Mouse (Mus musculus): ENCODE measurements around the gene Slc46a3.
"Not testable (repeated sequence)": the region's sequence is repeated elsewhere in the genome, so short reads cannot be mapped to it uniquely, and the experiment has no call there.

The Slc46a3 gene

DNA sequence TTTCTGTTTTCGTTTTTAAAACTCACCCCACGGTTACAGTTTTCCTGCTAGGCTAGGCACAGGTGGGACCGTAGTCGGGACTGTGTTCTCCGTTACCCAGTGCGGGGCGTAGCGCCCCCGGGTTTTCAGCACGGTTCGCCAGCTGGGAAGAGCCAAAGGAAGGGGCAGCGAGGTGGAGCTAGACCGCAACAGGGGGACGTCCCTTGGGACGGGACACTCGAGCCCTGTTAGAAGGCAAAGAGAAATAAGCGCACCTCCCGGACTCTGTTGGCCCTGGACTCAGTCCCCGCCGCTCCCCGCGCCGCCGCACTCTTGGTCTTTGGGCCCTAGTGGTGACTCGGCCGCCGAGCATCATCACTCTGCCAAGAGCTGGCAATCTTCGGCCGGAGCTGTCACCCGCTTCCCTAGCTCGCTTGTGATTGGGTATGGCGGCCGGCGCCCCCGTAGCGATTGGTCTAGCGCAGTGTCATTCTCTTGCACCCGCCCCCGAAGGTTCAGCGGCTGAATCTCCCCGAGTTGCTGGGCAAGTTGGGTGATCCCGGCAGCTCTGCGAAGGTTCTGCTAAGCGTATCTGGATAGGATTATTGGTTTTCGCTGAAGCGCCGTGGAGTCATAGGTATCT, at the start of gene Slc46a3:
Gene Slc46a3, minus strand, starts transcription at position 361 of the 622 bp plus-strand sequence.
- in situ Hi-C loops (cut with MboI), result no loop called here

DNA sequence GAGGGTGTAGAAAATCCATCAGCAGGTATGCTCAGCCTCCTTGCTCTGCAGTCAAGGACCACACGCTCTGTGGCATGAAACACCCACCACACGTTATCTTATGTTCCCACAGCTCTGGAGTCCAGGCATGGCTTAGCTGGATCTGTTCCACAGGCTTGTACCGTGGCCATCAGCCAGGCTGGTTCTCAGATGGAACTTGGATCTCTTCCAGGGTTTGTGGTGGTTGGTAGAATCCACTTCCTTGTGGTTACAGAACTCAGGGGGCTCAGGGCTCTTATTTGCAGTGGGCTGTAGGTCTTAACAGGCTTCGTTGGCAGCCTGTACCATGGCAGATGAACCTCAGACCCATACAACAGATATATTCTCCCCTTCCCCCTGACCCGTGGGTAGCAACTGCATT, 44.6 kb upstream of the Slc46a3 start:
- in situ Hi-C loops (cut with MboI), result no loop called here

DNA sequence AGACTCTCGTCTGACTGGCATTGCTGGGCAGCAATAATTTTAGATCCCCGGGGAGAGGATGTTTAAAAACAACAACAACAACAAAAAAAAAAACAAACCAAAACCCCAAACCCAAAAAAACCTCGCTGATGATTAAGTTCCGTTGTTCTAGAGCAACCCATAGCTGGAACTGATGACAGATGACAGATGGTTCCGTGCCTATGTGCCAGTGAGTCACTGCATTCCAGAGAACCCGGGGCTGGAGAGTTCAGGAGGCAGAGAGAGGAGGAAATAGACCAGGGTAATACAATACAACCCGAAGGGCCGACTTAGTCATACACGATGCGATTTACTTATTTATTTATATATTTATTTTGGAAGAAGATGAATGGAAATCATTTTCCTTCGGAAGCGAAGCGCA, 40.5 kb upstream of the Slc46a3 start:
- in situ Hi-C loops (cut with MboI), result no loop called here

DNA sequence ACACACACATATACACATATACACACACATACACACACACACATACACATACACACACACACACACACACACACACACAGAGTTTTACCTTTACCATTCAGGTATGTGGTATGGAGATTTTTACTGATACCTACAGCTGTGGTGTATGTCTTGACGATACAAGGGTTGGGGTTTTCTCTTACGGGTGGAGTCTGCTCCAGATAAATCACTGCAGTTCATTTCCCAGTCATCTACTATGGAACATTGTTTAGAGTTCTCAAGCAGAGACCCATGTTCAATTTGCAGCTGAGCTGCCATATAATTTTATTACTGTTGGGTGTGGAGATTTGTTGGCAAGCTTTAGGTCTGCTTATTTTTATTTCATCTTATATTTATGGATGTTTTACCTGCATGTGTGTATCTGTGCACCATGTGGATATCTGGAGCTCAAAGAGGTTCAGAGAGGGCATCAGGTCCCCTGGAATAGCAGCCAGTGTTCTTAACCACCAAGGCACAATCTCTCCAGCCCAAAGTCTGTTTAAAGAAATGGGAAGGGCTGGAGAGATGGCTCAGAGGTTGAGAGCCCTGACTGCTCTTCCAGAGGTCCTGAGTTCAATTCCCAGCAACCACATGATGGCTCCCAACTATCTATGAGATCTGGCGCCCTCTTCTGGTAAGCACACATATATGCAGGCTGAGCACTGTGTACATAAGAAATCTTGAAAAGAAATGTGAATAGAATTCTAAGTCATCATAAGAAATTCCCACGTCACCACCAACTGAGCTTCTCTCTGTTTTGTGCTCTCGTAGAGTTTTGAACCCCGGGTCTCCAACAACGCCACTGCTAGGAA, 34.3 kb upstream of the Slc46a3 start:
- in situ Hi-C loops (cut with MboI), result no loop called here

DNA sequence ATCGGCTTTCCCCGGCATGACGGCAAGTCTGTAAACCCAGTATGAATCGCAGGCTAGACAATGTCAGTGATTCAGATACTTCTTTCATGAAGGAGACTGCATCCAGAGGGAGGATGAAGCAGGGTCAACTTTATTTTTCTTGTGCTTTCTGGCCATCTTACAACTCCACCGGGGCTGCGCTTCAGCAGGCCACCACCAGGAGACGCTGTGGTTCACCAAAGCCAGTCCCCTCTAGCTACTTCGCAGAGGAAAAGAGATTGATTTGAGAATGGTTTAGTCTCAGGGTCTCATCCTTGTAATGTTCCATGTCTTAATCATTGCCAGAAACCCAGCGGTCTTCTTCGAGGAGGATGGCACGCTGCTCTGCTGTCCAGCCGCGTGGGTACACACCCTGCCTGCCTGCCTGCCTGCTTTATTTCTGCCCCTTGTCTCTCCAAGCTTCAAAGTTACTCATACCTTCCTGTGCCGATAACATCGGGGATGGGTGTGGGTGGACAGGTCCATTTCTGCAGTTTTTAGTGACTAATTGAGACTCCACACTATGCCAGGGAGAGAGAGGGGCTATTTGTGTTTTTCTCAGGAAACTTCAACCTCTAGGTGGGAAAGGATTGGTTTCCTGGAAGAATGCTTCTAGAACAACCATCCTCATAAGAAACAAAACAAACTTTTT, 31.5 kb upstream of the Slc46a3 start:
- in situ Hi-C loops (cut with MboI), result no loop called here

DNA sequence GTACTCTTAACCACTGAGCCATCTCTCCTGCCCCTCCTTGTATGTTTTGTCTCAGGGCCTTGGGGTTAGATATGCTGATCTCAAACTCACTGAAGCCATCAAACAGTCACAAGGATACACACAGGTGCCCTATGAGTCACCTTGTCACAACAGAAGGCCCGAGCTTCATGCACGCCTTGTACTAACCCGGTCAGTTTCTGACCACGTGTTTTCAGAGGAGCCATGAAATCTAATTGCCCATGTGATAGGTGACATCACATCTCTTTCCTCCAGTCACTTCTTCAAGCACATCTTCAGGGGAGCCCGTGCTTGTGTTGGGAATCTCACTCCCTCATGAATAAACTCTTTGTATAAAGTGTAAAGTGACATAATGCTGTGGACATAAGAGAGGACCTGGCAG, 30.0 kb upstream of the Slc46a3 start:
- in situ Hi-C loops (cut with MboI), result no loop called here

DNA sequence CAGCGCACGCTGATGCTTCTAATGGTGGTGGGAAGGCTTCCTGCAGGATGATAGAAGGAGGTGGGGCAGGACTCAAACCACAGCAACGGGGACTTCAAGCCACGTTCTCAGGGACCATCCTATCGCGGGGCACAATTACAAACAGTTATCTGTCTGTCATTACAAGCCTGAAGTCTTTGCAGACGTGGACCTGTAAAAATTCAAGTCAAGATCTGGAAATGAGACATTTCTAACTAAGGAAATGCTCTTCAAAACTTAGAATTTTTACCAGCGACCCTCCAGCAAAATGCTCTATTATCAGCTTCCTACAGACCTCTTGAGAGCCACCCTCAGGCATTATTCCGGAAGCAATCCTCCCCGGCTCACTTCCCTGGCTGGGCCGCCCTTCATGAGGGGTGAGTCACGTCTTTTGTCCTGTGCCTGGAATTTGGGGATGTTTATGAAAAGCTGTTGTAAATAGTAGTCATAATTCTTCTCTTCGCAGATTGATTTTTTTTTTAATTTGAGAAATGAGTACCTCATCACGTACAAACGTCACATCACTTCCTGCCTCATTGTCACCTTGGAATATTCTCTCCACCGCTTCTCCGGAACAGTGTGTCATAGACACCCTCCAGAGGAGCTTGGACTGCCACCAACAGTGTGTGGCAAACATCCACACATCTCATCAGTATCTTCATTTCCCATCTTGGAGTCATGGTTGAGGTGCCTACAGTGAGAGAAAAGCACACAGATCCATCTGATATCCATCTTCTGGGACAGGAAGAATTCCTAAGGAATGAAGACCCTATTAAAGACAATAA, 23.6 kb upstream of the Slc46a3 start:
- in situ Hi-C loops (cut with MboI), result no loop called here

DNA sequence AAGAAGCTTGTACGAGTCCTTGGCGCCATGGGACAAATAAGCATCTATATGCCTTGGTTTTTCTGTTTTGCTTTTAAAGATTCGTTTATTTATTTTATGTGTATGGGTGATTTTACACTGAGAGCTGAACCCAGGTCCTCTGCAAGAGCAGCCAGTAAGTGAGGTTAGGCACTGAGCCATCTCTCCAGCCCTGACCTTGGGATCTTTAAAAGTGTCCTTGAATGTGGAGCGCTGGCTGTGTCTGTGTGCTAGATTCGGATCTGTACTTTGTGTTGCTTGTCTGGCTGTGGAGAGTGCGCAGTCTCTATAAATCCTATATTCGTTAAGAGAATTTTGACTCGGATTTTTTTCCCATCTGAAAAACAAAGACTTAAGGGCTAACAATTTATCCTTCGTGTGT, 21.6 kb upstream of the Slc46a3 start:
- in situ Hi-C loops (cut with MboI), result no loop called here

DNA sequence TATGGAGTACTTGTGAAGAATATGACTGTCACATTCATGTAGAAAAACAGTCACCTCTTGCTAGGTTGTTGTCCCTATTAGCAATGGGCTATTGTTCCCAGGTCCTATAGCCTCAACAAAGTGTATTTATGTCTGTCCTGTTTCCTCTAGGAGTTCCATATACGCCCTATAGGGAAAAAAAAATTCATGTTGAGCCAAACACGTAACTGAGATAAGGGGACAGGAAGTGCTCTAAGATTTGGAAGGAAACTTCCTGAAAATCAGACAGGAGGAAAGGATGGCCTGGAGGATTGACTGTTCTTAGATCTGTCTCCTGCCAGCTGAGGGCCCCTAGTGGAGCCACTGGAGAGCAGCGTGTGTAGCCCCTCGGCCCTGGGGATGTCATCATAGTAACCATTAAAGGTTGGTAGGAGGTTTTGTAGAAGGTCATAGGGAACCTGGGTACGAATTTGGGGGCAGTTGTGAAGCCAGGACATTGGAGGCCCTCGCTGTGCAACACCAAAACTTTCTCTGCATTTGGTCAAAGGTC, 20.5 kb upstream of the Slc46a3 start:
- in situ Hi-C loops (cut with MboI), result no loop called here

DNA sequence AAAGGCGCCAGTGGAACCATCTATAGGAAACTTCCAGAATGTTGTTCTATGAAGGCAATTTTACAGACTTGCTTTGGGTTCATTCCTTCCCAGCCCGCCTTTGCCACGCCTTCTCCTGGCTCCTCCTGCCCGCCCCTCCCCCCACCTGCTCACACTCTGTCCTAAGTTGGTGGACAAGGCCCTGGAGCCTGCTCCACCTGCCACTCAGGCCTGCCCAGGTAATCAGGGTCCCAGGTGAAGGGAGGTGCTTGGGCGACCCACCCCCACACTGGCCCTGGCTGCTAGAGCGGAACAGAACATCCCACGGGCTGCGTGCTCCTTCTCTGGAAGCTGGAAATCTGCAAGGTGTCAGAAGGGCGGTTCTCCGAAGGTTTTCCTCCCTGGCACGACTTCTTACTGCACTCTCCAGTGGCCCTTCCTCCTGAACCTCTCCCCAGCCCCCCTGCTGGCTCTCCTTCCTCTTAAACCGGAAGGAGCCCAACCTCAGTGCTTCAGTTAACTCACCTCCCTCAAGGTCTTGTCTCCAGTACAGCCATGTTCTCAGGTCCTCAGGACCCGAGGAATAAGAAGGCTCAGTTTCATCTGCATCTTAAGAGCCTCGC, 18.7 kb upstream of the Slc46a3 start:
- in situ Hi-C loops (cut with MboI), result no loop called here

DNA sequence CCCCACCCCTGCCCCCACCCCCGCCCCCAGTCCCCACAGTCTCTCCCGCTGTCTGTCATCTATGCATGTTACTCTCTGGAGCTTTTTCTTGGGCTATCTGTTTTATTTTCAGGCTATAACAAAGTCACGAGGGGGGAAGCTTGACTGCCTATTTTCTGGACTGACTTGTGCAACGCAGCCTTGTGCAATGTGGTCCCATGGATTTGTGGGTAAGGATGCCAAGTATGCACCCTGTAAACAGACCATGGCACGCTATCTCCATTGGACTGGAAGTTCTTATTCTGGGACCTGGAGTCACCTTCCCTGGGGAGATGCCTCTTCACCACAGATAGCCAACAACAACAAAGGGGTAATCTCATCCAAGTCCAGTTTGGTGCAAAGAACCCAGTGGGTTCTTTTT, 17.1 kb upstream of the Slc46a3 start:
- in situ Hi-C loops (cut with MboI), result no loop called here

DNA sequence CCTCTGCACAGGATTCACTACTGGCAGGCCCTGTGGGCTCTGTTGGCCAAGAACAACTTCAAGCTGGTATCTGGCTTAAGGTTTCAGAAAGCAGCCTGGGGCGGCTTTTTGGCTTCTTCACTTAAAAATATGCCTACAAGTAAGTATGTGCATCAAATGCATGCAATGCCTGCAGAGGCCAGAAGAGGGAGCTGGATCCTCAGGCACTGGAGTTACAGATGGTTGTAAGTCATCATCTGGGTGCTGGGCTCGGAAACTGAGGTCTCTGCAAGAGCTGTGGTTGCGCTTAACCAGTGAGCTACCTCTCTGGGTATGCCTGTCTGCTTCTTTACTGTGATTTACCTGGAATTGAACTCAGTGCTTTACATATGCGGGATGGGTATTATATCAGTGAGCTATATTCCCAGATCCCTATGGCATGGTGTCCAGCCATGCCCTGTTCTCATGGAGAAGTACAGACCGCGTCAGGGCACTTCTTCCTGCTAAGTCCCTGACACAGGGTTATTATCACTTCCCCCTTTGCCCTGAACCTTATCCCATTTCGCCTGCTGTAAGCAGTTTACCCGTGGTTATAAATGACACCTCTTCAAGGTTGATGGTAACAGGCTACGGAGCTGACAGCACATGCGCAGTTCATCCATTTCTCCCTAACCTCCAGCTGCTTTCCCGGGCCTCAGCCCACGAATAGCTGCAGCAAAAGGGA, 16.3 kb upstream of the Slc46a3 start:
- in situ Hi-C loops (cut with MboI), result no loop called here

DNA sequence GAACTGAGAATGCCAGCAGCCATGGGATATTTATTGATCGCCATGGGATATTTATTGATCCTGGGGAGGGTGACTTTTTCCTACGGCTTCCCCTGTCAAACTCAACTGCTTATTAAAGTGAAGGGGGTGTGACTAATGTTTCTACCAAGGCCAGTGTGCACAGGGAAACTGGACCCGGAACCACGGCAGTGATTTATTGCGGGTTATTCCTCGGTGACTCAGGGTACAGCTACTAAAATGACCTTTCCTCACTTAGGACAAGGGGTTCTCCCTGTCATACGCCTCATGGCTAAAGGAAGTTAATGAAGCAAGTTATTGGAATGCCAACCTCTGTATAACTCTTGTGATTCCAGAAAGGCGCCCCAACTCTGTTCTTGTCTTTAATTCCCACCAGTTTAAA, 13.2 kb upstream of the Slc46a3 start:
- in situ Hi-C loops (cut with MboI), result no loop called here

DNA sequence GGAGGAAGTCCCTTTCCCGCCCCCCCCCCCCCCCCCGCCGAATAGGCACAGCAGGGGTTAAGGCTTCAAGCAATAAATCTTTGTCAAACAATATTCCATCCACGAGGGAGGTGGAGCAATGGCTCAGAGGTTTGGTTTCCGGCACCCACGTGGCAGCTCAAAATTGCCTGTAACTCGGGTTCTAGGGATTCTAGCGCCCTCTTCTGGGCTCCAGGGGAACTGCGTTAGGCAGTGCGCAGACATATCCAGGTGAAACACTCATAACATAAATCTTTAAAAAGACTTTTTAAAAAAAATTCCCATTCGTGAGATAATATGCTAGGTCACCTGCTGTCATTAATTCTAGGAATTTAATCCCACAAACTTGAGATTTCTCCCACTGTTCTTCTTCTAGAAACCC, 12.5 kb upstream of the Slc46a3 start:
- in situ Hi-C loops (cut with MboI), result no loop called here

DNA sequence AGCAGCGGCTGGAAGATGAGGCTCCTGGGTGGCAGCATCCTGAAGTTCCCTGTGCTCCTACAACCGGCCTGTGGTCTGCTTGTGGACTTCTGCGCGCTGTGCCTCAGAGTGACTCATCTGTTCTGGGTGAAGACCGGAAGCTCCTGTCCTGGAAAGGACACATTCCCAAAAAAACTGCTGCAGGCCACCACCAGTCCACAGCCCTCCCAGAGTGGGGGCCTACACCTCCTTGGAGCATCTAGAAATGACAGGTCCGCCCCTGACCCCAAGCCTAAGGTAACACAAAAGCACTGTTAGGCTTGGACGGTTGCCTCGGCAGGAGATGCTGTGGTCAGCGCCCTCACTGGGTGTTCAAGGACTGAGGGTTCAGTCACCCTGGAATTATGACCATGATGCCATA, 8.6 kb upstream of the Slc46a3 start:
- in situ Hi-C loops (cut with MboI), result no loop called here

DNA sequence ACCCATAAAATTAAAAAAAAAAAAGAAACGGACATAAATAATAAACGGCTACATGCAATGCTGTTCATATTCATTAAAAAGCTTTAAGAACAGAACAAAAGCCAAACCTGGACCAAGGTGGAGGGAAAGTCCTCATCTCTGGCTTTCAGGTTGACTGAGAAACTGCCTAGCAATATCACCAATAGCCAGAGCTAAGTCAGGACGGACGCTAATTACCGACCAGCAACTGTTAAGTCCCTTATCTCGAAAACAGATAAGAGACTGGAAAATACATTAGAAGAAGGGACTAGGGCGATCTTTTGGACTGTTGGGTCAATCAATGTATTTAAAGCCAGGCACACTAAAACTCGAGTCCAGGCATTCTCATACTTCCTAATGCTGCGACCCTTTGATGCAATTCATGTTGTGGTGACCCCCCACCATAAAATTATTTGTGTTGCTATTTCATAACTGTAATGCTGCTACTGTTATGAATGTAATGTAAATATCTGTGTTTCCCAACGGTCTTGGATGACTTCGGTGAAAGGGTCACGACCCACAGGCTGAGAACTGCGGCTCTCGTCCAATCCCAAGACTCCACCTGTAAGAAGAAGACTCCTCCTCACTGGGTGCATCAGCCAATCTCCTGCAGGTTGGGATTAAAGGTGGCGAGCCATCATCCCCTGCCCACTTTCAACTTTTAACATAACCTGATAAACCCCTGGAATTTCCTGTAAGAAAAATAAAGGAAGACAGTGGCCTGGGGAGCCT, 7.6 kb upstream of the Slc46a3 start:
- in situ Hi-C loops (cut with MboI), result no loop called here

DNA sequence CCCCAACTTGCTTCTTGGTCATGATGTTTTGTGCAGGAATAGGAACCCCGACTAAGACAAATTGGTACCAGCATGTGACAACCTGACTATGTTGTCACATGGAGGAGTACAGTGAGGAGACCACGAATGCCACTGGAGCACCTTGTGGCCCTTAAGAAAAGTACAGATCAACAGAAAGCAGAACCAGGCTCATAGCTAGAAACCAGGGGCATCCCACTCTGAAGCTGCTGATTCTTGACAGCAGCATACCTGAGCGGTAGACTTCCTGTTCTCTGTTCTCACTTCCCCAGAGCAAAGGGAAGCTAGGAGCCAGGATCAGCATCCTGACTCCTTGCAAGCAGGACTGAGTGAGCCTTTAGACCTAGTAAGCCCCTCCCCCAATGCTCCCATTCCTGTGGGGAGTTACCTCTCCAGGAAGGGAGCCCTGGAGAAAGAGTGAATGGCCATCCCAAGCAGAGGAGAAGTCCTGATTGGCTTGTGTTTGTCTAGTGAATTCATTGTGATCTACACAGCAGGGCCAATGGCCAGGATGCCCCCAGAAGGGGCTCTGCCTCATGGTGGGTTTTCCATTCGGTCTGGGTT, 4.4 kb upstream of the Slc46a3 start:
- in situ Hi-C loops (cut with MboI), result no loop called here

DNA sequence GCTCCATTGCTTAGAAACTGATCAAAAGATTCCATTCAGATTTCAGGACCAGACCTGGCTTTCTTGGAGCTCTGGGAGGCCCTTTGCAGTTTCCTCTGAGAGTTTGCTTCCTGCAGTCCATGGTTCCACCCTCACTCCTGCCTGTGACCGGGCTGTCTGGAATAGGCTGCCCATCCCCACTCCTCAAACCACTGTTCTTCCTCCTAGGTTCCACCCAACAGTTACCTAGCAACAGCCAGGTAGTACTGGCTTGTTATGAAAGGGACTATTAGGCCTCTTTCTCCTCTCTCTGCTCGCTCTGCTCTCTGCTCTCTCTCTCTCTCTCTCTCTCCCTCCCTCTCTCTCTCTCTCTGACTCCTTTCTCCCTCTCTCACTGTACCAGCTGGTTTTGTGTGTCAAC, 3.6 kb upstream of the Slc46a3 start:
- in situ Hi-C loops (cut with MboI), result no loop called here

DNA sequence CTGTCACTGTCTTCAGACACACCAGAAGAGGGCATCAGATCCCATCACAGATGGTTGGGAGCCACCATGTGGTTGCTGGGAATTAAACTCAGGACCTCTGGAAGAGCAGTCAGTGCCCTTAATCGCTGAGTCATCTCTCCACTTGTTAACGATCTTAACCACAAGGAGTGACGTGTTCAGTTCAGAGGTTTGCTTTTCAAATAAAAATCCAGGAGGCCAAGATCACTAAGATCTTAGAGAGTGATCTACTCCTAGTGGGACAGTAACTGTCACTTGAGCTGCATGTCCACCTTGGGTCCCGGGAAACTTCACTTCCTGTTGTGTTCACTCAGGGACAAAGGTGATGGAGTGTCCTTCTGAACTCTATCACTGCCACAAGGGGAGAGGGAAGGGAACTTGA, 1.9 kb upstream of the Slc46a3 start:
- in situ Hi-C loops (cut with MboI), result not testable (repeated sequence)
